Mouse (Mus musculus): ENCODE results near the gene Nedd8.

The Nedd8 gene

GRCm38 (mm10) chr14:55671486-55671832 lies 465 bp downstream of the Nedd8 start:
- DNase-seq (ENCODE audit: low spot score in 2 of 2) = no peak

- DNase-seq (ENCODE audit: low spot score in 2 of 2) = no peak
These were observed 11.3 kb downstream of the Nedd8 start for GRCm38 (mm10) chr14:55660636-55661035.

- DNase-seq (ENCODE audit: low spot score in 2 of 2) = peak; percentile 64 to 78
These were observed 11.9 kb downstream of the Nedd8 start, which contains the start of gene Mdp1 for GRCm38 (mm10) chr14:55659960-55660573. Mdp1 (minus strand) TSS chr14:55660508.

- DNase-seq (ENCODE audit: low spot score in 2 of 2) = no peak
These were observed 13.9 kb downstream of the Nedd8 start for GRCm38 (mm10) chr14:55658011-55658410.

- no peak for DNase-seq (ENCODE audit: low spot score in 2 of 2)
These were observed 15.0 kb downstream of the Nedd8 start for GRCm38 (mm10) chr14:55656935-55657334.

- no peak for DNase-seq (ENCODE audit: low spot score in 2 of 2)
These were observed 20.4 kb downstream of the Nedd8 start for GRCm38 (mm10) chr14:55651528-55651927.

- DNase-seq (ENCODE audit: low spot score in 2 of 2) = no peak
These were observed 22.0 kb downstream of the Nedd8 start, which contains the start of gene Tssk4 for GRCm38 (mm10) chr14:55649884-55650283. Tssk4 (plus strand) TSS chr14:55650184.

- DNase-seq (ENCODE audit: low spot score in 2 of 2) = peak in 1 of 2 experiments; percentile 8
These were observed 27.5 kb downstream of the Nedd8 start for GRCm38 (mm10) chr14:55644261-55644888.

GRCm38 (mm10) chr14:55643060-55643907 lies 28.6 kb downstream of the Nedd8 start, which contains the start of gene Tm9sf1:
Tm9sf1 (minus strand) TSS chr14:55643806.
- peak; percentile 86 to 91 for DNase-seq (ENCODE audit: low spot score in 2 of 2)

- no peak for DNase-seq (ENCODE audit: low spot score in 2 of 2)
These were observed 29.3 kb downstream of the Nedd8 start for GRCm38 (mm10) chr14:55642679-55643059.

- DNase-seq (ENCODE audit: low spot score in 2 of 2) = no peak
These were observed 30.6 kb downstream of the Nedd8 start for GRCm38 (mm10) chr14:55641291-55641690.

GRCm38 (mm10) chr14:55640816-55641215 lies 31.1 kb downstream of the Nedd8 start:
- no peak for DNase-seq (ENCODE audit: low spot score in 2 of 2)

- no peak for DNase-seq (ENCODE audit: low spot score in 2 of 2)
These were observed 34.1 kb downstream of the Nedd8 start, which contains the start of gene Gm49378 for GRCm38 (mm10) chr14:55637795-55638194. Gm49378 (minus strand) TSS chr14:55637895.

- DNase-seq (ENCODE audit: low spot score in 2 of 2) = peak; percentile 79 to 89
These were observed 36.4 kb downstream of the Nedd8 start, which contains the start of gene Ipo4 for GRCm38 (mm10) chr14:55635523-55636007. Ipo4 (minus strand) TSS chr14:55635957.

GRCm38 (mm10) chr14:55634874-55635522 lies 36.9 kb downstream of the Nedd8 start:
- peak in 1 of 2 experiments; percentile 35 for DNase-seq (ENCODE audit: low spot score in 2 of 2)

- DNase-seq (ENCODE audit: low spot score in 2 of 2) = peak; percentile 32 to 43
These were observed 42.6 kb downstream of the Nedd8 start for GRCm38 (mm10) chr14:55629312-55629711.

GRCm38 (mm10) chr14:55628077-55628827 lies 43.7 kb downstream of the Nedd8 start:
- no peak for DNase-seq (ENCODE audit: low spot score in 2 of 2)

- no peak for DNase-seq (ENCODE audit: low spot score in 2 of 2)
These were observed 53.3 kb downstream of the Nedd8 start for GRCm38 (mm10) chr14:55618486-55619195.

- DNase-seq (ENCODE audit: low spot score in 2 of 2) = no peak
These were observed 54.1 kb downstream of the Nedd8 start, which contains the start of gene Rec8 for GRCm38 (mm10) chr14:55617822-55618221. Rec8 (plus strand) TSS chr14:55618037.

- DNase-seq (ENCODE audit: low spot score in 2 of 2) = no peak
These were observed 55.1 kb downstream of the Nedd8 start for GRCm38 (mm10) chr14:55616844-55617243.
